Mouse (Mus musculus) embryonic fibroblast, embryonic 13.5 days (primary cell): ENCODE results near the gene Panx1.

Experiments used
- CTCF ChIP-seq: IDR thresholded peaks from 2 replicates; pipeline ENCODE4 v1.5.1; 2011; ENCODE audit warnings: mild to moderate bottlenecking, control low read depth, low read length, moderate library complexity, borderline replicate concordance; ENCODE audit not compliant: insufficient read depth
- POLR2A ChIP-seq: IDR thresholded peaks from 2 replicates; pipeline ENCODE4 v1.6.1; 2011; ENCODE audit warnings: low read depth, mild to moderate bottlenecking, control low read depth, low read length, moderate library complexity

GRCm38 (mm10) chr9:15004298-15004685, 41.0 kb downstream of the Panx1 start:
- TF ChIP-seq POLR2A (no peak), CTCF (no peak)
